Mouse (Mus musculus): ENCODE measurements around the gene Tshr. TPM values are rescaled to one million over a fixed set of nuclear protein-coding genes. Genes with fewer than 3 reads are reported as not detected.
"Not testable (repeated sequence)": the region's sequence is repeated elsewhere in the genome, so short reads cannot be mapped to it uniquely, and the experiment has no call there.

Tshr gene
- polyA plus RNA-seq (2016; fragmentation: Nextera tagmentation; extraction: Ambion mirVana) = 0.09 TPM in 1 of 2 replicates, not detected in the other

- Histone ChIP-seq H3K27me3 (ENCODE audit: low read depth, poor library complexity, severe bottlenecking) (no peaks in the 10 kb centered on the region), H3K4me1 (peaks cover 4% of the 10 kb centered on the region; the same call in 1 of the 2 replicates), H3K4me3 (peak within 1 kb of the TSS; percentile 71), H3K9me3 (replicated peaks) (no peaks in the 10 kb centered on the region), H3K36me3 (no peaks in the 10 kb centered on the region), H3K27ac (peak within 1 kb of the TSS; percentile 81)
- DNase-seq (ENCODE audit: low spot score) = peak; percentile 93
- WGBS = 2% methylated on average over 27 of the region's 27 CpGs
Observed at GRCm38 (mm10) chr12:91384281-91385017, at the start of gene Tshr, which contains the start of gene Cep128. Gene Tshr (plus strand): TSS chr12:91384563. Gene Cep128 (minus strand): TSS chr12:91384409.

- not testable (repeated sequence) for H3K4me1 ChIP-seq; H3K9me3 ChIP-seq (replicated peaks); H3K27me3 ChIP-seq (ENCODE audit: low read depth, poor library complexity, severe bottlenecking); H3K4me3 ChIP-seq; DNase-seq (ENCODE audit: low spot score); H3K27ac ChIP-seq
- H3K36me3 ChIP-seq = peaks cover 10% of the 10 kb centered on the region
- 96% methylated on average over 13 of the region's 13 CpGs for WGBS
Observed at GRCm38 (mm10) chr12:91338656-91339055, 45.7 kb upstream of the Tshr start.

GRCm38 (mm10) chr12:91353783-91354182 is 30.6 kb upstream of the Tshr start:
- H3K4me1 ChIP-seq = no peaks in the 10 kb centered on the region
- 93% methylated on average over 8 of the region's 8 CpGs for WGBS

GRCm38 (mm10) chr12:91369173-91369572 is 15.2 kb upstream of the Tshr start:
- H3K9me3 ChIP-seq (replicated peaks) = no peaks in the 10 kb centered on the region
- H3K36me3 ChIP-seq = peaks cover 18% of the 10 kb centered on the region
- DNase-seq (ENCODE audit: low spot score) = no peak
- WGBS = 90% methylated on average over 3 of the region's 3 CpGs
- no peaks in the 10 kb centered on the region for H3K4me1 ChIP-seq
- H3K27ac ChIP-seq = no peak overlapping the region
- no peak overlapping the region for H3K4me3 ChIP-seq
- no peaks in the 10 kb centered on the region for H3K27me3 ChIP-seq (ENCODE audit: low read depth, poor library complexity, severe bottlenecking)

More at GRCm38 (mm10) chr12:91353783-91354182, 30.6 kb upstream of the Tshr start:
- H3K27me3 ChIP-seq (ENCODE audit: low read depth, poor library complexity, severe bottlenecking) = no peaks in the 10 kb centered on the region
- H3K9me3 ChIP-seq (replicated peaks) = no peaks in the 10 kb centered on the region
- 0 out of 2 replicates have a peak, but pooled peaks cover 4% of the 10 kb centered on the region for H3K36me3 ChIP-seq
- no peak overlapping the region for H3K4me3 ChIP-seq
- no peak for DNase-seq (ENCODE audit: low spot score)
- H3K27ac ChIP-seq = no peak overlapping the region

GRCm38 (mm10) chr12:91383516-91384264 is 673 bp upstream of the Tshr start:
- WGBS = 9% methylated on average over 22 of the region's 22 CpGs
- no peaks in the 10 kb centered on the region for H3K36me3 ChIP-seq
- H3K9me3 ChIP-seq (replicated peaks) = no peaks in the 10 kb centered on the region
- peaks cover 4% of the 10 kb centered on the region; the same call in 1 of the 2 replicates for H3K4me1 ChIP-seq
- no peak for DNase-seq (ENCODE audit: low spot score)
- H3K4me3 ChIP-seq = peak overlapping the region; percentile 71
- peak overlapping the region; percentile 81 for H3K27ac ChIP-seq
- H3K27me3 ChIP-seq (ENCODE audit: low read depth, poor library complexity, severe bottlenecking) = no peaks in the 10 kb centered on the region

- H3K9me3 ChIP-seq (replicated peaks) = no peaks in the 10 kb centered on the region
- peaks cover 9% of the 10 kb centered on the region for H3K4me1 ChIP-seq
- no peaks in the 10 kb centered on the region for H3K36me3 ChIP-seq
- H3K27ac ChIP-seq = 0 out of 2 replicates have a peak overlapping the region, but pooled peaks have one; percentile 11
- H3K4me3 ChIP-seq = peak overlapping the region; percentile 52
- peaks cover 34% of the 10 kb centered on the region for H3K27me3 ChIP-seq (ENCODE audit: low read depth, poor library complexity, severe bottlenecking)
- WGBS = under 1% methylated on average over 38 of the region's 38 CpGs
- peak; percentile 82 for DNase-seq (ENCODE audit: low spot score)
Observed at GRCm38 (mm10) chr12:91400232-91401048, 16.1 kb downstream of the Tshr start.

GRCm38 (mm10) chr12:91401049-91401352 is 16.6 kb downstream of the Tshr start:
- 8% methylated on average over 12 of the region's 12 CpGs for WGBS
- 0 out of 2 replicates have a peak overlapping the region, but pooled peaks have one; percentile 11 for H3K27ac ChIP-seq
- peak overlapping the region; percentile 52 for H3K4me3 ChIP-seq

GRCm38 (mm10) chr12:91410306-91410705 is 25.9 kb downstream of the Tshr start:
- WGBS = 88% methylated on average over 4 of the region's 4 CpGs

More at GRCm38 (mm10) chr12:91401049-91401352, 16.6 kb downstream of the Tshr start:
- Histone ChIP-seq H3K4me1 (peaks cover 9% of the 10 kb centered on the region), H3K27me3 (ENCODE audit: low read depth, poor library complexity, severe bottlenecking) (peaks cover 34% of the 10 kb centered on the region), H3K36me3 (no peaks in the 10 kb centered on the region), H3K9me3 (replicated peaks) (no peaks in the 10 kb centered on the region)
- DNase-seq (ENCODE audit: low spot score) = no peak

GRCm38 (mm10) chr12:91412461-91413182 is 28.3 kb downstream of the Tshr start:
- Histone ChIP-seq H3K36me3 (no peaks in the 10 kb centered on the region), H3K4me3 (no peak overlapping the region), H3K27me3 (ENCODE audit: low read depth, poor library complexity, severe bottlenecking) (no peaks in the 10 kb centered on the region), H3K27ac (no peak overlapping the region), H3K9me3 (replicated peaks) (no peaks in the 10 kb centered on the region), H3K4me1 (0 out of 2 replicates have a peak, but pooled peaks cover 3% of the 10 kb centered on the region)
- 55% methylated on average over 7 of the region's 7 CpGs for WGBS
- no peak for DNase-seq (ENCODE audit: low spot score)

More at GRCm38 (mm10) chr12:91410306-91410705, 25.9 kb downstream of the Tshr start:
- Histone ChIP-seq H3K36me3 (no peaks in the 10 kb centered on the region), H3K27me3 (ENCODE audit: low read depth, poor library complexity, severe bottlenecking) (no peaks in the 10 kb centered on the region), H3K9me3 (replicated peaks) (no peaks in the 10 kb centered on the region), H3K4me1 (0 out of 2 replicates have a peak, but pooled peaks cover 3% of the 10 kb centered on the region), H3K27ac (no peak overlapping the region), H3K4me3 (no peak overlapping the region)
- no peak for DNase-seq (ENCODE audit: low spot score)

- Histone ChIP-seq H3K4me1 (0 out of 2 replicates have a peak, but pooled peaks cover 3% of the 10 kb centered on the region), H3K36me3 (no peaks in the 10 kb centered on the region), H3K4me3 (no peak overlapping the region), H3K27me3 (ENCODE audit: low read depth, poor library complexity, severe bottlenecking) (no peaks in the 10 kb centered on the region), H3K9me3 (replicated peaks) (no peaks in the 10 kb centered on the region), H3K27ac (no peak overlapping the region)
- 71% methylated on average over 6 of the region's 6 CpGs for WGBS
- no peak for DNase-seq (ENCODE audit: low spot score)
Observed at GRCm38 (mm10) chr12:91415112-91415511, 30.7 kb downstream of the Tshr start.

GRCm38 (mm10) chr12:91416828-91417227 is 32.5 kb downstream of the Tshr start:
- Histone ChIP-seq H3K27me3 (ENCODE audit: low read depth, poor library complexity, severe bottlenecking) (no peaks in the 10 kb centered on the region), H3K9me3 (replicated peaks) (no peaks in the 10 kb centered on the region), H3K27ac (no peak overlapping the region), H3K36me3 (no peaks in the 10 kb centered on the region), H3K4me3 (no peak overlapping the region), H3K4me1 (0 out of 2 replicates have a peak, but pooled peaks cover 3% of the 10 kb centered on the region)
- no peak for DNase-seq (ENCODE audit: low spot score)
- 95% methylated on average over 7 of the region's 7 CpGs for WGBS

- Histone ChIP-seq H3K4me1 (no peaks in the 10 kb centered on the region), H3K27ac (no peak overlapping the region), H3K36me3 (no peaks in the 10 kb centered on the region), H3K9me3 (replicated peaks) (no peaks in the 10 kb centered on the region), H3K4me3 (no peak overlapping the region), H3K27me3 (ENCODE audit: low read depth, poor library complexity, severe bottlenecking) (no peaks in the 10 kb centered on the region)
- 53% methylated on average over 7 of the region's 7 CpGs for WGBS
- DNase-seq (ENCODE audit: low spot score) = peak; percentile 63
Observed at GRCm38 (mm10) chr12:91418791-91419190, 34.4 kb downstream of the Tshr start.

Data from limb, embryonic 10.5 days (tissue).